ENCODE assay signal across 17 mouse cellular contexts in the genomic region with DNA sequence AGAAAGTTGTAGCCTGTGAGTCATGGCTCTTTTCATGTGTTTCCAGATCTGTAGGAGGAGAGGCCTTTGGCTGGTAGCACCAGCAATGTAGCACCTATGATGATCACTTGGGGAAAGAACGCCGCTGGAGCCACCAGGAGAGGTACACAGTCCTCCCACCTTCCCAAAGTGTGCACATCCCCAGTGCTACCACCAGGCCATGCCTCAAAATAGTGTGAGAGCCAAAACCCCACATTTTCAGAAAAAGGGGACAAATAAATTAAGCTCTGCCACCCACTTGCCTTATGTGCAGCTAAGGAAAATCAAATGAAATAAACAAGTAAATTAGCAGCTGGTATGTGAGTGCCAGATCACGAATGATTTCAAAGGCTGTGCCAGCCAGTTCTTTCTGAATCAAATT.
A peak's percentile ranks its signal among the peaks of the same experiment; 100 is the strongest.
DNase-seq lines count a peak whose midpoint lies in the region; ATAC-seq lines count a peak whose summit lies in the region.
"Had no signal": no experiment of that assay in that cellular context is flagged by ENCODE, and none has a peak within 500 bp of the region (broad histone marks: within the 10 kb centered on the region; RNA-seq: fewer than 3 reads in every experiment).

No protein-coding gene starts in this region.

- no peak for ATAC-seq in neural tube, embryonic 15.5 days (ENCODE audit: low FRiP score)
- ATAC-seq: intestine, postnatal 0 days had no signal

- H3K27me3 ChIP-seq in neural tube, embryonic 15.5 days (replicated peaks), result no peaks in the 10 kb centered on the region
- H3K27me3 ChIP-seq: hindbrain, embryonic 13.5 days; limb, embryonic 13.5 days; liver, embryonic 15.5 days; neural tube, embryonic 13.5 days had no signal

- no peak overlapping the region for H3K9ac ChIP-seq in neural tube, embryonic 15.5 days (replicated peaks)
- H3K9ac ChIP-seq: hindbrain, embryonic 13.5 days; limb, embryonic 13.5 days; liver, embryonic 15.5 days; neural tube, embryonic 13.5 days had no signal

- no peak overlapping the region for H3K27ac ChIP-seq in neural tube, embryonic 15.5 days (replicated peaks)
- H3K27ac ChIP-seq: hindbrain, embryonic 13.5 days; limb, embryonic 13.5 days; liver, embryonic 15.5 days; neural tube, embryonic 13.5 days; stomach, postnatal 0 days had no signal

- no peaks in the 10 kb centered on the region for H3K4me1 ChIP-seq in neural tube, embryonic 15.5 days
- H3K4me1 ChIP-seq: hindbrain, embryonic 13.5 days; limb, embryonic 13.5 days; liver, embryonic 15.5 days; neural tube, embryonic 13.5 days had no signal

- 87% methylated on average over 3 of the region's 3 CpGs for WGBS in neural tube, embryonic 15.5 days

- H3K4me2 ChIP-seq in neural tube, embryonic 15.5 days, result no peak overlapping the region
- H3K4me2 ChIP-seq: hindbrain, embryonic 13.5 days; limb, embryonic 13.5 days; liver, embryonic 15.5 days; neural tube, embryonic 13.5 days had no signal

- intact Hi-C loops in left cerebral cortex, postnatal 4 days (cut with DNase I), result no loop called here

- no peaks in the 10 kb centered on the region for H3K9me3 ChIP-seq in neural tube, embryonic 15.5 days (replicated peaks)
- H3K9me3 ChIP-seq: hindbrain, embryonic 13.5 days; limb, embryonic 13.5 days; liver, embryonic 15.5 days; neural tube, embryonic 13.5 days had no signal

- peak; percentile 24 for DNase-seq in left cerebral cortex, adult 11 months (ENCODE audit: low spot score)
- no peak for DNase-seq in left cerebral cortex, postnatal 4 days
- peak; percentile 69 to 88 for DNase-seq in layer of hippocampus, adult 18-20 months (ENCODE audit: low spot score in 2 of 2)
- peak; percentile 17 to 57 for DNase-seq in left cerebral cortex, adult 18-20 months (ENCODE audit: low spot score in 2 of 2)
- no peak for DNase-seq in adrenal gland, adult 8-10 months
- no peak for DNase-seq in thymus, postnatal 4 days
- DNase-seq: adrenal gland, postnatal 36 days; cerebellum, postnatal 14 days; heart, adult 18-20 months; lung, postnatal 14 days had no signal

- H3K4me3 ChIP-seq in neural tube, embryonic 15.5 days (replicated peaks), result no peak overlapping the region
- H3K4me3 ChIP-seq: hindbrain, embryonic 13.5 days; limb, embryonic 13.5 days; liver, embryonic 15.5 days; neural tube, embryonic 13.5 days had no signal

- H3K36me3 ChIP-seq in neural tube, embryonic 15.5 days, result no peaks in the 10 kb centered on the region
- H3K36me3 ChIP-seq: hindbrain, embryonic 13.5 days; limb, embryonic 13.5 days; liver, embryonic 15.5 days; neural tube, embryonic 13.5 days had no signal

Comparison
In these comparisons a context has a peak if more than half of its experiments do, and no peak if none do; other contexts are left out.
1. DNase-seq: peak in left cerebral cortex, adult 11 months (single experiment), layer of hippocampus, adult 18-20 months (2 of 2) and left cerebral cortex, adult 18-20 months (2 of 2); none in left cerebral cortex, postnatal 4 days (single experiment), adrenal gland, adult 8-10 months (single experiment) and thymus, postnatal 4 days (single experiment).